Mouse (Mus musculus) ovary, postnatal 14 days (tissue): ENCODE measurements around the gene Cntnap2.
"Not testable (repeated sequence)": the region's sequence is repeated elsewhere in the genome, so short reads cannot be mapped to it uniquely, and the experiment has no call there.

Experiments used
- DNase-seq: peaks from one replicate; pipeline ENCODE4 v3.0.0; 2022; ENCODE audit warnings: low spot score

The Cntnap2 gene

GRCm38 (mm10) chr6:46263171-46263570 is 1204.0 kb downstream of the Cntnap2 start:
- DNase-seq, result no peak

GRCm38 (mm10) chr6:46346946-46347345 is 1287.8 kb downstream of the Cntnap2 start:
- no peak for DNase-seq

GRCm38 (mm10) chr6:46361091-46361490 is 1301.9 kb downstream of the Cntnap2 start:
- no peak for DNase-seq

GRCm38 (mm10) chr6:46362156-46362555 is 1303.0 kb downstream of the Cntnap2 start:
- no peak for DNase-seq

GRCm38 (mm10) chr6:46398725-46399589 is 1339.8 kb downstream of the Cntnap2 start:
- DNase-seq, result no peak

- no peak for DNase-seq
Measured at GRCm38 (mm10) chr6:46414154-46414553, 1355.0 kb downstream of the Cntnap2 start.

GRCm38 (mm10) chr6:46414562-46414961 is 1355.4 kb downstream of the Cntnap2 start:
- no peak for DNase-seq

- no peak for DNase-seq
Measured at GRCm38 (mm10) chr6:46419827-46420226, 1360.7 kb downstream of the Cntnap2 start.

- no peak for DNase-seq
Measured at GRCm38 (mm10) chr6:46420349-46420748, 1361.2 kb downstream of the Cntnap2 start.

- DNase-seq, result no peak
Measured at GRCm38 (mm10) chr6:46428231-46428630, 1369.1 kb downstream of the Cntnap2 start.

- DNase-seq, result no peak
Measured at GRCm38 (mm10) chr6:46450917-46451638, 1391.9 kb downstream of the Cntnap2 start.

- DNase-seq, result no peak
Measured at GRCm38 (mm10) chr6:46472683-46473082, 1413.5 kb downstream of the Cntnap2 start.

- no peak for DNase-seq
Measured at GRCm38 (mm10) chr6:46484392-46484791, 1425.2 kb downstream of the Cntnap2 start.

- no peak for DNase-seq
Measured at GRCm38 (mm10) chr6:46502786-46503185, 1443.6 kb downstream of the Cntnap2 start.

GRCm38 (mm10) chr6:46512841-46513240 is 1453.7 kb downstream of the Cntnap2 start:
- no peak for DNase-seq

GRCm38 (mm10) chr6:46537586-46537985 is 1478.4 kb downstream of the Cntnap2 start:
- DNase-seq, result not testable (repeated sequence)

- DNase-seq, result no peak
Measured at GRCm38 (mm10) chr6:46563470-46563869, 1504.3 kb downstream of the Cntnap2 start.

GRCm38 (mm10) chr6:46575055-46575454 is 1515.9 kb downstream of the Cntnap2 start:
- DNase-seq, result no peak

- no peak for DNase-seq
Measured at GRCm38 (mm10) chr6:46612365-46612764, 1553.2 kb downstream of the Cntnap2 start.

- no peak for DNase-seq
Measured at GRCm38 (mm10) chr6:46612872-46613271, 1553.7 kb downstream of the Cntnap2 start.

- no peak for DNase-seq
Measured at GRCm38 (mm10) chr6:46669018-46669417, 1609.9 kb downstream of the Cntnap2 start.

- DNase-seq, result no peak
Measured at GRCm38 (mm10) chr6:46675081-46675480, 1615.9 kb downstream of the Cntnap2 start.

GRCm38 (mm10) chr6:46675621-46676020 is 1616.5 kb downstream of the Cntnap2 start:
- DNase-seq, result no peak
